Mouse (Mus musculus) heart, embryonic 12.5 days (tissue): ENCODE measurements around the gene Smim5. TPM values are rescaled to one million over a fixed set of nuclear protein-coding genes. Genes with fewer than 3 reads are reported as not detected.

Experiments used
- ATAC-seq: fragments of 200-750 bp; cut with Nextera tagmentation; 2 replicates; pipeline ENCODE4 v1.8.0; 2017; ENCODE audit warnings: moderate TSS enrichment, moderate library complexity; ENCODE audit not compliant: insufficient number of reproducible peaks, low FRiP score
- H3K27ac ChIP-seq: fragments of 300-500 bp; sonication (generic); 2 replicates; pipeline ENCODE4 v1.5.1; 2016; ENCODE audit warnings: mild to moderate bottlenecking, moderate library complexity; ENCODE audit not compliant: poor library complexity, severe bottlenecking
- H3K27me3 ChIP-seq: fragments of 300-500 bp; sonication (generic); replicated peaks from 2 replicates; pipeline ENCODE4 v1.6.1; 2016; ENCODE audit warnings: mild to moderate bottlenecking, moderate library complexity
- H3K36me3 ChIP-seq: fragments of 300-500 bp; sonication (generic); 2 replicates; pipeline ENCODE4 v1.6.1; 2016; ENCODE audit warnings: mild to moderate bottlenecking, moderate library complexity
- H3K4me1 ChIP-seq: fragments of 300-500 bp; sonication (generic); replicated peaks from 2 replicates; pipeline ENCODE4 v1.6.1; 2016; ENCODE audit warnings: mild to moderate bottlenecking
- H3K4me2 ChIP-seq: fragments of 300-500 bp; sonication (generic); 2 replicates; pipeline ENCODE4 v1.6.1; 2016; ENCODE audit warnings: mild to moderate bottlenecking, moderate library complexity
- H3K4me3 ChIP-seq: fragments of 300-500 bp; sonication (generic); 2 replicates; pipeline ENCODE4 v1.5.1; 2016; ENCODE audit warnings: mild to moderate bottlenecking
- H3K9ac ChIP-seq: fragments of 300-500 bp; sonication (generic); 2 replicates; pipeline ENCODE4 v1.6.1; 2016; ENCODE audit warnings: mild to moderate bottlenecking, moderate library complexity
- H3K9me3 ChIP-seq: fragments of 300-500 bp; sonication (generic); replicated peaks from 2 replicates; pipeline ENCODE4 v1.6.1; 2016; ENCODE audit warnings: mild to moderate bottlenecking, moderate library complexity
- WGBS: fragments of 180-500 bp; shearing (Covaris S2); methylation state at CpG from one replicate; pipeline ENCODE4 v1.1.7; 2016; 5-methylcytosine and 5-hydroxymethylcytosine counted together
- polyA plus RNA-seq: library from polyadenylated mRNA; unstranded; fragments of >200 nt; fragmentation: Nextera tagmentation; extraction: Ambion mirVana; gene quantifications from 2 replicates; pipeline ENCODE4 v1.2.1, GENCODE M21; 2016

The Smim5 gene
- polyA plus RNA-seq, 1 experiment from 2014 or later, result 16.6 TPM

DNA sequence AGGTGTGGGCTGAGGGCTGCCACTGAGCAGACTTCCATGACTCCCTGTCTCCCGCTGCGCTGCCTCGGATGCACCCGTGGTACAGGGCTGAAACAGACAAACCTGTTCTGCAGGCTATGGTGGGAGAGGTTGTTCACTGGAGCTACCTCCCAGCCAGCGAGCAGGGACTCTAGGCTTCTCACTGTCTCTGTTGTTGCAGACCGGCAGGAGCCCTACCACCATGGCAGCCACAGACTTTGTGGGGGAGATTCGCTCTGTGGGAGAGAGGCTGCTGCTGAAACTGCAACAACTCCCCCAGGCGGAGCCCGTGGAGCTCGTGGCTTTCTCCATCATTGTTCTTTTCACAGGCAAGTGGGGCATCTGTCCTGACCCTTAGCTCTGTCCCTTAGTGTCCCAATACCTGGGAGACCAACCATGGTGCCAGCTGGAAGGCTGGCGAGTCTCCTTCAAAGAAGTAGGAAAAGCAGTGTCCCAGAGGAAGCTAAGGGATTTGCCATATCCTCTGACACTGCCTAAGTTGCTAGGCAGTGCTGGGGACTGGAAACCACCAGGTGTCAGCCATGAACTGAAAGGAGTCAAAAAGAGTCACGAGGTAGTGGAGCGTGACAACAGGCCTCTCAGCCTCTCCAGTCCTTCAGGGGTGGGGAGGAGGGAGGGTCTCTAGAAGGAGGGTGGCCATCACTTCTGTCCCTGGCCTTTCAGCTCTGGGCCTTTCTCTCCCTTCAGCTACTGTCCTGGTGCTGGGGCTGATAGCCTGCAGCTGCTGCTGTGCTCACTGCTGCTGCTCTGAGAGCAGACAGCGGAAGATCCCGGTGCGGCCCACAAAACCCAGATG, 5.4 kb downstream of the Smim5 start:
- Histone ChIP-seq H3K36me3 (peaks cover 9% of the 10 kb centered on the region), H3K9me3 (no peaks in the 10 kb centered on the region), H3K9ac (peak overlapping the region; percentile 27; the same call in 1 of the 2 replicates), H3K4me3 (no peak overlapping the region), H3K27ac (no peak overlapping the region), H3K4me1 (peaks cover 64% of the 10 kb centered on the region), H3K4me2 (no peak overlapping the region; the same call in 1 of the 2 replicates), H3K27me3 (no peaks in the 10 kb centered on the region)
- 49% methylated on average over 16 of the region's 16 CpGs for WGBS
- ATAC-seq, result no peak

DNA sequence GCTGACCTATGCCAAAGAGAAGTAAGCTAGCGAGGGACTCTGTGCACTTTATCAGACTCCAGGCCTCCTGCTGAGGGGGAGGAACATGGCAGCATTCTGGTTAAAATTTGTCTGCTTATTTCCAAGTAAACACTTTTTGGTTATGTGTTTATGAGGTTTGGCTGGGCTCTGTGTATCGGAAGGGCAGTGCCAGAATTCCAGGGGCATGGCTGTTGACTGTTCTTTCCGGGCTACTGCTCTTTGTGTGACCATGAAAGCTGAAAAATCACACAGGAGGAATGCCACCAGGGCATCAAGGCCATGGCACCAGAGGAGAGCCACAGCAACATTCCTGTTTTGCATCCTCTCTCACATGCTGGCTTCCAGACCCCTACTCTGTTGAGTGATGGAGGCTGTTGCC, 6.3 kb downstream of the Smim5 start:
- no peak for ATAC-seq
- Histone ChIP-seq H3K36me3 (peaks cover 9% of the 10 kb centered on the region), H3K9me3 (no peaks in the 10 kb centered on the region), H3K27ac (no peak overlapping the region), H3K4me1 (peaks cover 54% of the 10 kb centered on the region), H3K4me2 (no peak overlapping the region), H3K9ac (no peak overlapping the region), H3K4me3 (no peak overlapping the region), H3K27me3 (no peaks in the 10 kb centered on the region)
- 71% methylated on average over 3 of the region's 3 CpGs for WGBS

DNA sequence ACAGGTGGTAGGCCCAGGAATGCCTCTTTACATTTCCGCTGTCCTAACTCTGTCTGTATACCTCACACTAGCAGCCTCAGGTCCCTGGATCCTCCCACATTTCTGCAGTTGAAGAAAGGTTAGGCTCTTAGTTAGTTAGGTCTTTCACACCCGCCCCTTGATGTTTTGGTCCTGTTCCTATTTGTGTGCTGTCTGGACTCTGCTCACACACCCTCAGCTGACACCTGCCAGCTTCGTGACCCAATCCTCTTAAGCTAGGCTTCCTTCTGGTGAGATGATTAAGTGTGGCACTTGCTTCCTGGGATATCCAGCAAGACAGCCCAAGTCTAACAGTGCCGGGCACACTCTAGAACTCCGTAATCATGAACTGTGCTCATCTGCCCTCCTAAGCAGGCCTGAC, 6.8 kb downstream of the Smim5 start:
- Histone ChIP-seq H3K4me2 (no peak overlapping the region), H3K27ac (no peak overlapping the region), H3K27me3 (no peaks in the 10 kb centered on the region), H3K9ac (0 out of 2 replicates have a peak overlapping the region, but pooled peaks have one; percentile 0), H3K9me3 (no peaks in the 10 kb centered on the region), H3K4me3 (no peak overlapping the region), H3K36me3 (peaks cover 13% of the 10 kb centered on the region), H3K4me1 (peaks cover 50% of the 10 kb centered on the region)
- no peak for ATAC-seq
- 80% methylated on average over 5 of the region's 5 CpGs for WGBS

GRCm38 (mm10) chr11:115911134-115911561, 11.4 kb downstream of the Smim5 start:
- Histone ChIP-seq H3K36me3 (peaks cover 37% of the 10 kb centered on the region), H3K27me3 (no peaks in the 10 kb centered on the region), H3K27ac (no peak overlapping the region; the same call in 1 of the 2 replicates), H3K9me3 (no peaks in the 10 kb centered on the region), H3K9ac (no peak overlapping the region), H3K4me2 (no peak overlapping the region), H3K4me1 (peaks cover 4% of the 10 kb centered on the region; the same call in 1 of the 2 replicates), H3K4me3 (no peak overlapping the region)
- WGBS, result 70% methylated on average over 5 of the region's 5 CpGs
- 0 out of 2 replicates have a peak, but pooled peaks have one; percentile 31 for ATAC-seq

GRCm38 (mm10) chr11:115911632-115912376, 12.0 kb downstream of the Smim5 start, which contains the start of gene Smim6:
Gene Smim6 (plus strand): TSS chr11:115912017.
- ATAC-seq, result 0 out of 2 replicates have a peak, but pooled peaks have one; percentile 15
- Histone ChIP-seq H3K4me1 (no peaks in the 10 kb centered on the region), H3K9me3 (no peaks in the 10 kb centered on the region), H3K27ac (no peak within 1 kb of the TSS; the same call in 1 of the 2 replicates), H3K4me2 (no peak within 1 kb of the TSS), H3K9ac (no peak within 1 kb of the TSS), H3K27me3 (no peaks in the 10 kb centered on the region), H3K36me3 (peaks cover 41% of the 10 kb centered on the region), H3K4me3 (no peak within 1 kb of the TSS)
- WGBS, result 71% methylated on average over 11 of the region's 11 CpGs

DNA sequence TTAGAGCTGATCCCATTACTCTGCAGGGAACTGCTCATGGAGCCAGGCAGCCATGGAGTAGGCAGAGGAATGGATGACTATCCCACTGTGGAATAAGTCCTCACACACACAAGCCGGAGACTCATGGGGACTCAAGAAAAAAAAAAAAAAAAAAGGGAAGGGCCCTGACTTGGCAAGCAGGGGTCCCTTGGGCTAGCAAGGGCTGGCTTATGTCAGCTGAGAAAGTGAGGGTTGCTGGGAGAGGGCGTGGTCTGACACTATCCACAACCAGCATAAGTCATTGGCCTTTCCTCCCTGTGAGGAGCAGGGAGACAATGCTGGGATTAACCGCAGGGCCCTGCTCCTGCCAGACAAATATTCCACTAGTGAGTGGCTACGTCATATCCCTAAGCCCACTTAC, 16.8 kb downstream of the Smim5 start:
- Histone ChIP-seq H3K4me1 (no peaks in the 10 kb centered on the region), H3K4me2 (no peak overlapping the region), H3K9ac (no peak overlapping the region), H3K4me3 (no peak overlapping the region), H3K9me3 (no peaks in the 10 kb centered on the region), H3K27me3 (no peaks in the 10 kb centered on the region), H3K27ac (no peak overlapping the region), H3K36me3 (peaks cover 39% of the 10 kb centered on the region)
- ATAC-seq, result no peak
- 80% methylated on average over 4 of the region's 4 CpGs for WGBS

DNA sequence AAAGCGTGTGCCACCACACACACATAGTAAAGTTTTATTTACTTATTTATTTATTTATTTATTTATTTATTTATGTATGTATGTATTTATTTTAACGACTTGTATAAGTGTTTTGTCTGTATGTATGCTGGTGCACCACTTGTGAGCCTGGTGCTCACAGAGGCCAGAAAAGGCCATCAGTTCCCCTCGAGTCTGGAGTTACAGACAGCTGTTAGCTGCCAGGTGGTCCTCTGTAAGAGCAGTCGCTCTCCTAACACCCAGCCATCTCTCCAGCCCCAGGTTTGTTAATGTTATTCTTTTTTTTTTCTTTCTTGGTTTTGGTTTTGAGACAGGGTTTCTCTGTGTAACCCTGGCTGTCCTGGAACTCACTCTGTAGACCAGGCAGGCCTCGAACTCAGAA, 18.9 kb downstream of the Smim5 start:
- peaks cover 44% of the 10 kb centered on the region for H3K36me3 ChIP-seq
- ATAC-seq, result no peak
- H3K27ac ChIP-seq, result no peak overlapping the region
- no peaks in the 10 kb centered on the region for H3K9me3 ChIP-seq
- no peak overlapping the region for H3K9ac ChIP-seq
- H3K4me3 ChIP-seq, result no peak overlapping the region
- no peaks in the 10 kb centered on the region for H3K4me1 ChIP-seq
- WGBS, result 88% methylated on average over 5 of the region's 5 CpGs
- no peaks in the 10 kb centered on the region for H3K27me3 ChIP-seq
- no peak overlapping the region for H3K4me2 ChIP-seq

DNA sequence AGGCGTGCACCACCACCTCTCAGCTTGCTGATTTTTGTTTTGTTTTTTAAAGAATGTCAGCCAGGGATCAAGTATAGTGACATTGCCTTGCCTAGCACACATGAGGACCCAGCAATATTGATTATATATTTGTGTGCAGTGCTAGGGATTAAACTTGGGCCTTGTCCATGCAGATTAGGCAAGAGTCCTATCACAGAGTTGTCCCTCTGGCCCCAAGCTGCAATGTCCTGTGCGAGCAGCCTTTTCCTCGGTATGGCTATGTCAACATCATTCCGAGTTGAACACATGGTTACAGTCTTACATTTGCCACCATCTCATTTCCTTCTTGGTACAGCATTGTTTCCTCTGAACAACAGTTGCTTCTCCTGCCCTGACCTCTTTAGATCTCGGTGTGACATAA, 19.3 kb downstream of the Smim5 start:
- no peak for ATAC-seq
- Histone ChIP-seq H3K27ac (no peak overlapping the region), H3K9me3 (no peaks in the 10 kb centered on the region), H3K4me3 (no peak overlapping the region), H3K36me3 (peaks cover 48% of the 10 kb centered on the region), H3K9ac (no peak overlapping the region), H3K4me1 (no peaks in the 10 kb centered on the region), H3K27me3 (no peaks in the 10 kb centered on the region), H3K4me2 (no peak overlapping the region)
- WGBS, result 87% methylated on average over 5 of the region's 5 CpGs

GRCm38 (mm10) chr11:115920110-115920818, 20.5 kb downstream of the Smim5 start:
- Histone ChIP-seq H3K27me3 (no peaks in the 10 kb centered on the region), H3K9me3 (no peaks in the 10 kb centered on the region), H3K4me2 (no peak overlapping the region), H3K36me3 (peaks cover 53% of the 10 kb centered on the region), H3K4me1 (no peaks in the 10 kb centered on the region), H3K4me3 (no peak overlapping the region), H3K27ac (no peak overlapping the region), H3K9ac (no peak overlapping the region)
- no peak for ATAC-seq
- WGBS, result 51% methylated on average over 6 of the region's 6 CpGs

DNA sequence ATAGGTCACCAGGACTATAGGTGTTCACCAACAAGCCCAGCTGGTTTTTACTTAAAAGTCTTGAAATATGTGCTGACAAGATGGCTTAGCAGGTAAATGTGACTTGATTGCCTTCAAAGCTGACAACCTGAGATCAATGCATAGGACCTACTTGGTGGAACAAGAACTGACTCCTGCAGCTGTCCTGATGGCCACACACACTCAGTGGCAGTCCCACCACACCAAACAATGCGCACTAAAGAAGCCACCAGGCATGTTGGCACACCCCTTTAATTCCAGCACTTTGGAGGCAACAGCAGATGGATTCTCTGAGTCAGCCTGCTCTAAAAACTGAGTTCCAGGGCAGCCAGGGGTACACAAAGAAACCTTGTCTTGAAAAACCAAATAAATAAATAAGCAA, 22.2 kb downstream of the Smim5 start:
- no peak overlapping the region for H3K4me2 ChIP-seq
- H3K9me3 ChIP-seq, result no peaks in the 10 kb centered on the region
- H3K4me3 ChIP-seq, result no peak overlapping the region
- 86% methylated on average over 1 of the region's 1 CpGs for WGBS
- H3K9ac ChIP-seq, result no peak overlapping the region
- H3K36me3 ChIP-seq, result peaks cover 44% of the 10 kb centered on the region
- H3K4me1 ChIP-seq, result no peaks in the 10 kb centered on the region
- H3K27ac ChIP-seq, result no peak overlapping the region
- no peak for ATAC-seq
- H3K27me3 ChIP-seq, result no peaks in the 10 kb centered on the region

DNA sequence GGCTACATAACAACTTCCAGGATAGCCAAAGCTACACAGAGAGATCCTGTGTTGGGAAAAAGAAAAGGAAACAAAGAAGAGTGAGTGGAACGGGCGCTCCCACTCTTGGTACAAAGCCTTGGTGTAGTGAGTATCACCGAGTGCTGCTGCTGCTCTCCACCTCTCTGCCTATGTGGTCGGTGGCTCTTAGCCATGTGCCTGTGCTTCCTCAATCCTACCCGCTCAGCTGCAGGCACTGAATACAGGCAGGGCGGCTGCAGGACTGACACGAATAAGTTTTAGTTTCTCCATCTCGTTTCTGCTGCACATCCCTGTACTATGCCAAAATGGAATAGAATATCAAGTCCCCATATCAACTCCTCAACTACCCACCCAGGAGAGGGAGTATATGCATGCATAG, 29.3 kb downstream of the Smim5 start:
- Histone ChIP-seq H3K9me3 (no peaks in the 10 kb centered on the region), H3K4me1 (peaks cover 11% of the 10 kb centered on the region), H3K4me3 (no peak overlapping the region), H3K4me2 (no peak overlapping the region), H3K9ac (no peak overlapping the region), H3K27me3 (no peaks in the 10 kb centered on the region), H3K27ac (no peak overlapping the region), H3K36me3 (peaks cover 45% of the 10 kb centered on the region)
- WGBS, result 90% methylated on average over 8 of the region's 8 CpGs
- no peak for ATAC-seq
